Mouse (Mus musculus): ENCODE measurements around the gene Spaca4. TPM values are rescaled to one million over a fixed set of nuclear protein-coding genes. Genes with fewer than 3 reads are reported as not detected.

Spaca4 gene
- polyA plus RNA-seq, 1 experiment from 2014 or later: not detected

- no peak overlapping the region for H3K4me3 ChIP-seq (replicated peaks; ENCODE audit: low read length)
- no peak overlapping the region for H3K4me2 ChIP-seq (replicated peaks)
- DNase-seq (ENCODE audit: low spot score): no peak
- WGBS: 96% methylated on average over 24 of the region's 24 CpGs
- no peak for ATAC-seq (ENCODE audit: low FRiP score)
- H3K27ac ChIP-seq: no peak overlapping the region
- H3K27me3 ChIP-seq (ENCODE audit: control insufficient read depth, insufficient read depth, low read length): no peaks in the 10 kb centered on the region
- H3K4me1 ChIP-seq (replicated peaks; ENCODE audit: control insufficient read depth, insufficient read depth, low read length): peaks cover 55% of the 10 kb centered on the region
- peaks cover 38% of the 10 kb centered on the region for H3K36me3 ChIP-seq (replicated peaks; ENCODE audit: control insufficient read depth, insufficient read depth)
- H3K9me3 ChIP-seq (ENCODE audit: control insufficient read depth, low read length): no peaks in the 10 kb centered on the region
- no peak overlapping the region for H3K9ac ChIP-seq
These were observed 14.1 kb downstream of the Spaca4 start for GRCm38 (mm10) chr7:45711316-45712021.

- WGBS: 94% methylated on average over 20 of the region's 20 CpGs
- Histone ChIP-seq H3K4me2 (replicated peaks) (no peak overlapping the region), H3K4me1 (replicated peaks; ENCODE audit: control insufficient read depth, insufficient read depth, low read length) (peaks cover 55% of the 10 kb centered on the region), H3K27me3 (ENCODE audit: control insufficient read depth, insufficient read depth, low read length) (no peaks in the 10 kb centered on the region), H3K9ac (no peak overlapping the region), H3K4me3 (replicated peaks; ENCODE audit: low read length) (no peak overlapping the region), H3K36me3 (replicated peaks; ENCODE audit: control insufficient read depth, insufficient read depth) (peaks cover 38% of the 10 kb centered on the region), H3K27ac (no peak overlapping the region), H3K9me3 (ENCODE audit: control insufficient read depth, low read length) (no peaks in the 10 kb centered on the region)
- DNase-seq (ENCODE audit: low spot score): no peak
- ATAC-seq (ENCODE audit: low FRiP score): no peak
These were observed 15.0 kb downstream of the Spaca4 start for GRCm38 (mm10) chr7:45710477-45711191.

GRCm38 (mm10) chr7:45709677-45710355 lies 15.8 kb downstream of the Spaca4 start:
- DNase-seq (ENCODE audit: low spot score) (no peak), ATAC-seq (ENCODE audit: low FRiP score) (no peak)
- H3K27me3 ChIP-seq (ENCODE audit: control insufficient read depth, insufficient read depth, low read length): no peaks in the 10 kb centered on the region
- H3K4me3 ChIP-seq (replicated peaks; ENCODE audit: low read length): no peak overlapping the region
- H3K4me2 ChIP-seq (replicated peaks): 0 out of 2 replicates have a peak overlapping the region, but pooled peaks have one; percentile 13
- peaks cover 38% of the 10 kb centered on the region for H3K36me3 ChIP-seq (replicated peaks; ENCODE audit: control insufficient read depth, insufficient read depth)
- 55% methylated on average over 14 of the region's 14 CpGs for WGBS
- peaks cover 57% of the 10 kb centered on the region for H3K4me1 ChIP-seq (replicated peaks; ENCODE audit: control insufficient read depth, insufficient read depth, low read length)
- H3K9ac ChIP-seq: no peak overlapping the region
- peak overlapping the region; percentile 30; the same call in 1 of the 2 replicates for H3K27ac ChIP-seq
- H3K9me3 ChIP-seq (ENCODE audit: control insufficient read depth, low read length): no peaks in the 10 kb centered on the region

DNA sequence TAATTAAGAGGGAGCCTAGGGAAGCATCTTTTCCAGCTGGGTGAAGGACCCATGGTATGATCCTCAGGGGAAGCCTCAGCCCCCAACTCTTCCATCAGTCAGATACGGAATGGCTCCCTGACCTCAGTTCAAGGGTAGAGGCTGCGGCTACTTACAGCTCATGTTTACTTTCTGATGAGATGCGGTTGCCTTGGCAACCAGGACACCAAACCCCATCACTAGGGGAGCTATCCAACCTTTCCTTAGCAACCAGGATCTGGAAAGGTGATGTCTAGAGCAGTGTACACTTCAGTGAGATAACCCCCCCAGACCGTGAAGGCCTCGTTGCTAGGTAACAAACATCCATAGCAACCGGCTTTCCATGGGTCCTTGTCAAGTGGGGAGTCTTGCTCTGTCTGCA lies 16.6 kb downstream of the Spaca4 start:
- H3K4me3 ChIP-seq (replicated peaks; ENCODE audit: low read length): no peak overlapping the region
- no peaks in the 10 kb centered on the region for H3K27me3 ChIP-seq (ENCODE audit: control insufficient read depth, insufficient read depth, low read length)
- peaks cover 50% of the 10 kb centered on the region for H3K4me1 ChIP-seq (replicated peaks; ENCODE audit: control insufficient read depth, insufficient read depth, low read length)
- no peak overlapping the region for H3K9ac ChIP-seq
- 23% methylated on average over 6 of the region's 6 CpGs for WGBS
- H3K4me2 ChIP-seq (replicated peaks): 0 out of 2 replicates have a peak overlapping the region, but pooled peaks have one; percentile 13
- ATAC-seq (ENCODE audit: low FRiP score) (no peak), DNase-seq (ENCODE audit: low spot score) (peak; percentile 63)
- no peaks in the 10 kb centered on the region for H3K9me3 ChIP-seq (ENCODE audit: control insufficient read depth, low read length)
- H3K27ac ChIP-seq: peak overlapping the region; percentile 43; the same call in 1 of the 2 replicates
- peaks cover 38% of the 10 kb centered on the region for H3K36me3 ChIP-seq (replicated peaks; ENCODE audit: control insufficient read depth, insufficient read depth)

GRCm38 (mm10) chr7:45708221-45708761 lies 17.3 kb downstream of the Spaca4 start:
- H3K27ac ChIP-seq: peak overlapping the region; percentile 43; the same call in 1 of the 2 replicates

DNA sequence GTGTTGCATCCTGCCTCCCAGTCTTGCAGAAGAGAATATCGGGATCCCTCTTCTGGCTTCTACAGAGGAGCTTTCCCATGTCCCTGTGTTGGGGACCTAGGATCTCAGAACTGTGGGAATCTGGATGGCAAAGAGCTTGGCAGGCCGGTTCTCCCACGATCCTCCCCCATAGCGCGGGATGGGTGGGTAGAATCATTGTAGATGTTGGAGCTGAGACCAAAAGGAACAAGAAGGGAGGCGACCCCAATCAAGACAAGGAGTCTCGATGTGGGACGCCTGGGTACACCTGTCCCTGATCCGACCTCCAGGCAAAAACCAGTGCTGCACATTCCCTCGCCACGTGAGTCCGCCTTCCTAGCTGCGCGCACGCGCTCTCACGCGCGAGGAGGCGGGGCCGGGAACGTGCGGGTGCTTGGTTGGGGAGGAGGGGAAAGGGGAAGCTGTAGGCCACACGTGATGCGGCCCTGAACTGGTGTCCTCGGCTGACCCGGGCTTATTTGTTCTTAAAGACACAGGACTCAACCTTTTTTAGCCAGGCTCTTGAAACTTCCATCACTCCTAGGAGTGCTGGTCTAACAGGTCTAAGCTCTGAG lies 18.1 kb downstream of the Spaca4 start:
- Histone ChIP-seq H3K36me3 (replicated peaks; ENCODE audit: control insufficient read depth, insufficient read depth) (peaks cover 28% of the 10 kb centered on the region), H3K4me1 (replicated peaks; ENCODE audit: control insufficient read depth, insufficient read depth, low read length) (peaks cover 59% of the 10 kb centered on the region), H3K27me3 (ENCODE audit: control insufficient read depth, insufficient read depth, low read length) (no peaks in the 10 kb centered on the region), H3K4me2 (replicated peaks) (peak overlapping the region; percentile 94), H3K4me3 (replicated peaks; ENCODE audit: low read length) (peak overlapping the region; percentile 52), H3K9ac (peak overlapping the region; percentile 6; the same call in 1 of the 2 replicates), H3K27ac (peak overlapping the region; percentile 34), H3K9me3 (ENCODE audit: control insufficient read depth, low read length) (no peaks in the 10 kb centered on the region)
- DNase-seq (ENCODE audit: low spot score) (peak; percentile 82), ATAC-seq (ENCODE audit: low FRiP score) (no peak; the same call in 1 of the 2 replicates)
- WGBS: under 1% methylated on average over 27 of the region's 27 CpGs

More at GRCm38 (mm10) chr7:45708221-45708761, 17.3 kb downstream of the Spaca4 start:
- peaks cover 36% of the 10 kb centered on the region for H3K36me3 ChIP-seq (replicated peaks; ENCODE audit: control insufficient read depth, insufficient read depth)
- H3K9me3 ChIP-seq (ENCODE audit: control insufficient read depth, low read length): no peaks in the 10 kb centered on the region
- H3K27me3 ChIP-seq (ENCODE audit: control insufficient read depth, insufficient read depth, low read length): no peaks in the 10 kb centered on the region
- H3K4me3 ChIP-seq (replicated peaks; ENCODE audit: low read length): no peak overlapping the region
- DNase-seq (ENCODE audit: low spot score) (no peak), ATAC-seq (ENCODE audit: low FRiP score) (no peak)
- H3K4me1 ChIP-seq (replicated peaks; ENCODE audit: control insufficient read depth, insufficient read depth, low read length): peaks cover 56% of the 10 kb centered on the region
- H3K4me2 ChIP-seq (replicated peaks): peak overlapping the region; percentile 94; the same call in 1 of the 2 replicates
- WGBS: 58% methylated on average over 13 of the region's 13 CpGs
- H3K9ac ChIP-seq: no peak overlapping the region

DNA sequence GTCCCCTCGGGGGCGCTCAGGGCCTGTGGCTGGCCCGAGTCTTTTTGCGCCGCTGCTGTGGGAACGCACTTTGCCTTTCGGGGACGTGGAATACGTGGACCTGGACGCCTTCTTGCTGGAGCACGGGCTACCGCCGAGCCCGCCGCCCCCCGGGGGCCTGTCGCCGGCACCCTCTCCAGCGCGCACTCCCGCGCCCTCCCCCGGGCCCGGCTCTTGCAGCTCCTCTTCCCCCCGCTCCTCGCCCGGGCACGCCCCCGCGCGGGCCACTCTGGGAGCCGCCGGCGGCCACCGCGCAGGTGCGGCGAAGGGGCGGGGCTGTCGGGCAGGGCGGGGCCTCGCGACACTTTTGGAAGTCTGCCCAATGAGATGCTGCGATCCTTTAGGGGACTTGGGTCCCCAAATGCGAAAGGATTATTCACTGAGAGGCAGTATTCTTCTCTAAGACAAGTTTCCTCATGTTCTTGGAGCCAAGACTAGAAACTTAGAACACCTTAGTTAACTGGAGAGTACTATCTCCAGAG lies 18.8 kb downstream of the Spaca4 start:
- H3K27me3 ChIP-seq (ENCODE audit: control insufficient read depth, insufficient read depth, low read length): no peaks in the 10 kb centered on the region
- peak overlapping the region; percentile 52 for H3K4me3 ChIP-seq (replicated peaks; ENCODE audit: low read length)
- WGBS: 0% methylated on average over 41 of the region's 45 CpGs
- peak overlapping the region; percentile 94 for H3K4me2 ChIP-seq (replicated peaks)
- peaks cover 59% of the 10 kb centered on the region for H3K4me1 ChIP-seq (replicated peaks; ENCODE audit: control insufficient read depth, insufficient read depth, low read length)
- DNase-seq (ENCODE audit: low spot score) (peak; percentile 73), ATAC-seq (ENCODE audit: low FRiP score) (no peak)
- H3K36me3 ChIP-seq (replicated peaks; ENCODE audit: control insufficient read depth, insufficient read depth): peaks cover 21% of the 10 kb centered on the region
- peak overlapping the region; percentile 69 for H3K9ac ChIP-seq
- no peaks in the 10 kb centered on the region for H3K9me3 ChIP-seq (ENCODE audit: control insufficient read depth, low read length)
- H3K27ac ChIP-seq: peak overlapping the region; percentile 34

DNA sequence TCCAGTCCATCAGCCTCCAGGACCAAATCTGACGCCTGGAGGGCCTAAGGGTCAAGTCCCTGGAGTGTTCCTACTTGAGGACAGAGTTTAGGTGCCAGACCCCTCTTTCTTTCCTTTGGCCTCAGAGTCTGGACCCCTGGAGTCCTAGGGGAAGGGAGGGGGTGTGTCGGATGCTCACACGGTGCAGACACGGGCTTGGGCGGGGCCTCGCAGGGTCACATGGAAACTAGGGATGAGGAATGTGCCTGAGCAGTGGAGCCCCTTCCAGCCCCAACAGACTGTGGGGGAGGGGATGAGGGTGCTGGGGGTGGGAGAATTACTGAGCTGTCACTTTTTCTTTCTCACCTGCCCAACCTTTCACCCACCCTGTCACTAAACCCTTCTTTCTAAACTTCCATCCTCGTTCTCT lies 19.7 kb downstream of the Spaca4 start:
- WGBS: 0% methylated on average over 7 of the region's 7 CpGs
- no peak for ATAC-seq (ENCODE audit: low FRiP score)

More for the DNA sequence above, 19.7 kb downstream of the Spaca4 start:
- Histone ChIP-seq H3K9me3 (ENCODE audit: control insufficient read depth, low read length) (no peaks in the 10 kb centered on the region), H3K36me3 (replicated peaks; ENCODE audit: control insufficient read depth, insufficient read depth) (peaks cover 12% of the 10 kb centered on the region), H3K4me2 (replicated peaks) (peak overlapping the region; percentile 94), H3K9ac (peak overlapping the region; percentile 69), H3K27ac (no peak overlapping the region), H3K4me3 (replicated peaks; ENCODE audit: low read length) (peak overlapping the region; percentile 52), H3K4me1 (replicated peaks; ENCODE audit: control insufficient read depth, insufficient read depth, low read length) (peaks cover 68% of the 10 kb centered on the region), H3K27me3 (ENCODE audit: control insufficient read depth, insufficient read depth, low read length) (no peaks in the 10 kb centered on the region)
- DNase-seq (ENCODE audit: low spot score): no peak
